Mouse (Mus musculus) neural tube, embryonic 11.5 days (tissue): ENCODE measurements at regions not wholly inside any gene's neighbourhood (a gene's known extent, or its start where the extent isn't known, plus 50 kb on each side); places are given as distances from the start of the nearest gene placed in this dataset.

ENCODE experiments used
- ATAC-seq: fragments of 200-750 bp; cut with Nextera tagmentation; 2 replicates; pipeline ENCODE4 v1.8.0; 2017; ENCODE audit warnings: moderate number of reproducible peaks, mild to moderate bottlenecking, moderate TSS enrichment, moderate library complexity; ENCODE audit not compliant: insufficient read depth, low FRiP score, low TSS enrichment
- DNase-seq: peaks from one replicate; pipeline ENCODE4 v3.0.0-alpha.2; 2015; ENCODE audit warnings: low spot score
- H3K27ac ChIP-seq: fragments of 300-500 bp; sonication (generic); 2 replicates; pipeline ENCODE4 v1.5.1; 2014; ENCODE audit warnings: low read depth, mild to moderate bottlenecking, low read length
- H3K27me3 ChIP-seq: fragments of 300-500 bp; sonication (generic); 2 replicates; pipeline ENCODE4 v1.6.1; 2014; ENCODE audit warnings: mild to moderate bottlenecking, low read length, mixed read lengths; ENCODE audit not compliant: control insufficient read depth, insufficient read depth
- H3K36me3 ChIP-seq: fragments of 300-500 bp; sonication (generic); 2 replicates; pipeline ENCODE4 v1.6.1; 2014; ENCODE audit warnings: mild to moderate bottlenecking, low read length, moderate library complexity, mixed read lengths; ENCODE audit not compliant: control insufficient read depth, insufficient read depth
- H3K4me1 ChIP-seq: fragments of 300-500 bp; sonication (generic); 2 replicates; pipeline ENCODE4 v1.6.1; 2014; ENCODE audit warnings: low read length, mixed read lengths; ENCODE audit not compliant: control insufficient read depth, insufficient read depth
- H3K4me2 ChIP-seq: fragments of 300-500 bp; sonication (generic); 2 replicates; pipeline ENCODE4 v1.6.1; 2014; ENCODE audit warnings: low read depth, mild to moderate bottlenecking, moderate library complexity
- H3K4me3 ChIP-seq: fragments of 300-500 bp; sonication (generic); 2 replicates; pipeline ENCODE4 v1.5.1; 2014; ENCODE audit warnings: low read depth, low read length
- H3K9ac ChIP-seq: fragments of 300-500 bp; sonication (generic); 2 replicates; pipeline ENCODE4 v1.6.1; 2014; ENCODE audit warnings: mild to moderate bottlenecking, low read length
- H3K9me3 ChIP-seq: fragments of 300-500 bp; sonication (generic); 2 replicates; pipeline ENCODE4 v1.6.1; 2016; ENCODE audit warnings: low read length; ENCODE audit not compliant: control insufficient read depth
- WGBS: fragments of 180-500 bp; shearing (Covaris S2); extraction: QIAGEN DNeasy Blood & Tissue Kit; methylation state at CpG from one replicate; pipeline ENCODE4 v1.1.7; 2014; 5-methylcytosine and 5-hydroxymethylcytosine counted together

GRCm38 (mm10) chr14:17409497-17409896, 250.6 kb upstream of the Thrb start:
- H3K4me1 ChIP-seq, result no peaks in the 10 kb centered on the region
- 93% methylated on average over 6 of the region's 6 CpGs for WGBS
- H3K4me3 ChIP-seq, result no peak overlapping the region
- H3K9me3 ChIP-seq, result no peaks in the 10 kb centered on the region
- H3K4me2 ChIP-seq, result no peak overlapping the region
- no peak overlapping the region for H3K27ac ChIP-seq
- ATAC-seq (no peak), DNase-seq (no peak)
- H3K27me3 ChIP-seq, result no peaks in the 10 kb centered on the region
- H3K36me3 ChIP-seq, result no peaks in the 10 kb centered on the region
- H3K9ac ChIP-seq, result no peak overlapping the region

- no peak overlapping the region for H3K27ac ChIP-seq
- H3K4me1 ChIP-seq, result no peaks in the 10 kb centered on the region
- H3K4me3 ChIP-seq, result no peak overlapping the region
- no peak overlapping the region for H3K4me2 ChIP-seq
- ATAC-seq (no peak), DNase-seq (peak; percentile 12)
- H3K27me3 ChIP-seq, result no peaks in the 10 kb centered on the region
- no peak overlapping the region for H3K9ac ChIP-seq
- H3K36me3 ChIP-seq, result no peaks in the 10 kb centered on the region
- no peaks in the 10 kb centered on the region for H3K9me3 ChIP-seq
- WGBS, result 39% methylated on average over 3 of the region's 3 CpGs
Observed at GRCm38 (mm10) chr14:17410752-17411151, 249.3 kb upstream of the Thrb start.

- H3K36me3 ChIP-seq, result no peaks in the 10 kb centered on the region
- DNase-seq (no peak), ATAC-seq (no peak)
- no peaks in the 10 kb centered on the region for H3K4me1 ChIP-seq
- no peak overlapping the region for H3K4me2 ChIP-seq
- H3K9ac ChIP-seq, result no peak overlapping the region
- no peaks in the 10 kb centered on the region for H3K9me3 ChIP-seq
- H3K27me3 ChIP-seq, result no peaks in the 10 kb centered on the region
- H3K27ac ChIP-seq, result no peak overlapping the region
- 34% methylated on average over 1 of the region's 1 CpGs for WGBS
- H3K4me3 ChIP-seq, result no peak overlapping the region
Observed at GRCm38 (mm10) chr14:17411299-17411698, 248.8 kb upstream of the Thrb start.

GRCm38 (mm10) chr14:17414246-17414888, 245.7 kb upstream of the Thrb start:
- H3K27me3 ChIP-seq, result no peaks in the 10 kb centered on the region
- no peak for ATAC-seq

GRCm38 (mm10) chr14:17427751-17428150, 232.3 kb upstream of the Thrb start:
- Histone ChIP-seq H3K9me3 (no peaks in the 10 kb centered on the region), H3K9ac (no peak overlapping the region), H3K4me1 (no peaks in the 10 kb centered on the region), H3K36me3 (no peaks in the 10 kb centered on the region), H3K27me3 (no peaks in the 10 kb centered on the region), H3K27ac (no peak overlapping the region), H3K4me2 (no peak overlapping the region), H3K4me3 (no peak overlapping the region)
- 90% methylated on average over 1 of the region's 1 CpGs for WGBS
- ATAC-seq, result no peak
- no peak for DNase-seq

More at GRCm38 (mm10) chr14:17414246-17414888, 245.7 kb upstream of the Thrb start:
- no peak overlapping the region for H3K9ac ChIP-seq
- WGBS, result 91% methylated on average over 6 of the region's 6 CpGs
- no peak overlapping the region for H3K4me2 ChIP-seq
- DNase-seq, result no peak
- H3K36me3 ChIP-seq, result no peaks in the 10 kb centered on the region
- no peaks in the 10 kb centered on the region for H3K4me1 ChIP-seq
- no peaks in the 10 kb centered on the region for H3K9me3 ChIP-seq
- H3K4me3 ChIP-seq, result no peak overlapping the region
- no peak overlapping the region for H3K27ac ChIP-seq

GRCm38 (mm10) chr14:17429157-17429556, 230.9 kb upstream of the Thrb start:
- no peak overlapping the region for H3K4me2 ChIP-seq
- no peak overlapping the region for H3K27ac ChIP-seq
- ATAC-seq (no peak), DNase-seq (no peak)
- H3K9me3 ChIP-seq, result no peaks in the 10 kb centered on the region
- no peak overlapping the region for H3K4me3 ChIP-seq
- no peaks in the 10 kb centered on the region for H3K36me3 ChIP-seq
- no peak overlapping the region for H3K9ac ChIP-seq
- 91% methylated on average over 3 of the region's 3 CpGs for WGBS
- no peaks in the 10 kb centered on the region for H3K4me1 ChIP-seq
- no peaks in the 10 kb centered on the region for H3K27me3 ChIP-seq

- H3K27me3 ChIP-seq, result no peaks in the 10 kb centered on the region
- H3K36me3 ChIP-seq, result no peaks in the 10 kb centered on the region
- DNase-seq (no peak), ATAC-seq (no peak)
- 82% methylated on average over 1 of the region's 1 CpGs for WGBS
- H3K9me3 ChIP-seq, result no peaks in the 10 kb centered on the region
- no peak overlapping the region for H3K4me3 ChIP-seq
- H3K27ac ChIP-seq, result no peak overlapping the region
- no peak overlapping the region for H3K4me2 ChIP-seq
- no peak overlapping the region for H3K9ac ChIP-seq
- H3K4me1 ChIP-seq, result no peaks in the 10 kb centered on the region
Observed at GRCm38 (mm10) chr14:17433346-17433745, 226.7 kb upstream of the Thrb start.

GRCm38 (mm10) chr14:17457946-17458345, 202.1 kb upstream of the Thrb start:
- H3K4me1 ChIP-seq, result no peaks in the 10 kb centered on the region
- no peak overlapping the region for H3K27ac ChIP-seq
- 78% methylated on average over 2 of the region's 2 CpGs for WGBS
- no peaks in the 10 kb centered on the region for H3K27me3 ChIP-seq
- no peak for DNase-seq
- H3K9me3 ChIP-seq, result no peaks in the 10 kb centered on the region
- H3K4me2 ChIP-seq, result no peak overlapping the region
- no peak overlapping the region for H3K9ac ChIP-seq
- ATAC-seq, result no peak
- no peaks in the 10 kb centered on the region for H3K36me3 ChIP-seq
- H3K4me3 ChIP-seq, result no peak overlapping the region

- no peaks in the 10 kb centered on the region for H3K4me1 ChIP-seq
- no peak overlapping the region for H3K27ac ChIP-seq
- no peaks in the 10 kb centered on the region for H3K27me3 ChIP-seq
- no peak overlapping the region for H3K4me3 ChIP-seq
- no peak for ATAC-seq
- no peak for DNase-seq
- H3K4me2 ChIP-seq, result no peak overlapping the region
- H3K9ac ChIP-seq, result no peak overlapping the region
- H3K9me3 ChIP-seq, result no peaks in the 10 kb centered on the region
- WGBS, result 100% methylated on average over 1 of the region's 1 CpGs
- H3K36me3 ChIP-seq, result no peaks in the 10 kb centered on the region
Observed at GRCm38 (mm10) chr14:17478963-17479362, 181.1 kb upstream of the Thrb start.
